Comparison of ENCODE assay signal across 14 mouse cellular contexts in the genomic region with DNA sequence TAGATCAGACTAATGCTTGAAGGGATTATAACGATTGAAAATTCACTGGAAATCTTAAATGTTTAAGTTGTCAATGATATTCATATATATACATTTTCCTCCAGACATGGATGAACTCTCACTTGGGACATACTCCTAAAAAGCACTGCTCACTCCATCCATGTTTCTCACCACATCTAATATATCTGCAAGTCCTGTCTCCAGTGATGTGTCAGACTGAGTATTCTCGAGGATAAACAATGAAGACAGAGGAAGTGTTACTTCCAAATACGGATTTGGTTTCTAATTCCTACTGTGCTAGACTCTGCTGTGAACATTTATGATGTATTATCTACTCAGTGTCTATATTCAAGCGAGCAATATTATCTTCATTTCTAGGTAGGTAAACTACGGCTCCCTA.
"Had no signal": no experiment of that assay in that cellular context is flagged by ENCODE, and none has a peak within 500 bp of the region (broad histone marks: within the 10 kb centered on the region; RNA-seq: fewer than 3 reads in every experiment).

No protein-coding gene starts in this region.

- H3K9me3 ChIP-seq: limb, embryonic 15.5 days; liver, embryonic 13.5 days; liver, embryonic 15.5 days; midbrain, embryonic 10.5 days; midbrain, embryonic 12.5 days; neural tube, embryonic 12.5 days; stomach, embryonic 15.5 days had no signal

- H3K4me3 ChIP-seq: limb, embryonic 15.5 days; liver, embryonic 13.5 days; liver, embryonic 15.5 days; midbrain, embryonic 10.5 days; midbrain, embryonic 12.5 days; neural tube, embryonic 12.5 days; stomach, embryonic 15.5 days had no signal

- ATAC-seq: midbrain, embryonic 16.5 days had no signal

- H3K9ac ChIP-seq: limb, embryonic 15.5 days; liver, embryonic 13.5 days; liver, embryonic 15.5 days; midbrain, embryonic 12.5 days; neural tube, embryonic 12.5 days; stomach, embryonic 15.5 days had no signal

- H3K27ac ChIP-seq: limb, embryonic 15.5 days; liver, embryonic 13.5 days; liver, embryonic 15.5 days; midbrain, embryonic 10.5 days; midbrain, embryonic 12.5 days; neural tube, embryonic 12.5 days; stomach, embryonic 15.5 days; stomach, postnatal 0 days had no signal

- H3K4me1 ChIP-seq: limb, embryonic 15.5 days; liver, embryonic 15.5 days; midbrain, embryonic 10.5 days; midbrain, embryonic 12.5 days; neural tube, embryonic 12.5 days; stomach, embryonic 15.5 days had no signal

- H3K4me2 ChIP-seq: limb, embryonic 15.5 days; liver, embryonic 13.5 days; liver, embryonic 15.5 days; midbrain, embryonic 12.5 days; neural tube, embryonic 12.5 days; stomach, embryonic 15.5 days had no signal

- DNase-seq: liver, embryonic 13.5 days; lung, adult 2 months; right cerebral cortex, postnatal 14 days; thymus, adult 2 months; thymus, postnatal 25 days; thymus, postnatal 4 days had no signal

- H3K27me3 ChIP-seq: limb, embryonic 15.5 days; liver, embryonic 13.5 days; liver, embryonic 15.5 days; midbrain, embryonic 12.5 days; neural tube, embryonic 12.5 days; stomach, embryonic 15.5 days had no signal

- H3K36me3 ChIP-seq: limb, embryonic 15.5 days; liver, embryonic 13.5 days; liver, embryonic 15.5 days; midbrain, embryonic 10.5 days; midbrain, embryonic 12.5 days; neural tube, embryonic 12.5 days; stomach, embryonic 15.5 days had no signal
